Mouse (Mus musculus) ES-Bruce4 (cell line): ENCODE data around the gene Magoh.

Experiments
- CTCF ChIP-seq: IDR thresholded peaks from one replicate; pipeline ENCODE4 v1.8.1; 2011; ENCODE audit warnings: low read depth, low read length
- EP300 ChIP-seq: IDR thresholded peaks from 2 replicates; pipeline ENCODE4 v1.6.1; 2011; ENCODE audit warnings: low read depth, low read length; ENCODE audit not compliant: insufficient read depth

GRCm38 (mm10) chr4:107850091-107850490 is 29.5 kb upstream of the Magoh start:
- TF ChIP-seq EP300: no peak
- TF ChIP-seq CTCF: no peak
